17 mouse cellular contexts compared by ENCODE assay signal in the genomic region with DNA sequence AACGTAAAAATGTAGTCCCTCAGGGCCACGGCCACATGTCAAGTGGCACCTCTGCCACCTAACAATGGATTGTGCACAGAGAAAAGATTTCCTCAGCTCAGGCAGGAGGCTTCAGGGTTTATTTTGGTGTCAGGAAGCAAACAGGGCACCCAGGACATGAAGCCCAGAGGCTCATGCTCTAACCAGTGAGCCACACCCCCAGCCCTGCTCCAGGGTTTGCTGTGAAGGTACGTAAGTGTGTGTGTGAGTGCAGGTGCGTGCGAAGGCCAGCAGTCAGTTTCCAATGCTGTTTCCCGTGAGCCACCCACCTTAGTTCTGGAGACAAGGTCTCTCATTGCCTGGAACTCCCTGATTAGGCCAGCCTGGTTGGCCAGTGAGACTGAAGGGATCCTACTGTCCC.
"Had no signal": no experiment of that assay in that cellular context is flagged by ENCODE, and none has a peak within 500 bp of the region (broad histone marks: within the 10 kb centered on the region; RNA-seq: fewer than 3 reads in every experiment).

No protein-coding gene starts in this region.

- H3K27ac ChIP-seq: liver, embryonic 13.5 days; liver, embryonic 15.5 days; lung, embryonic 15.5 days; macrophage; midbrain, embryonic 13.5 days; midbrain, embryonic 15.5 days; neural tube, embryonic 12.5 days; stomach, embryonic 15.5 days; stomach, postnatal 0 days had no signal

- H3K9ac ChIP-seq: liver, embryonic 13.5 days; liver, embryonic 15.5 days; liver, postnatal 0 days; lung, embryonic 15.5 days; midbrain, embryonic 13.5 days; midbrain, embryonic 15.5 days; neural tube, embryonic 12.5 days; stomach, embryonic 15.5 days had no signal

- H3K4me2 ChIP-seq: liver, embryonic 11.5 days; liver, embryonic 13.5 days; liver, embryonic 15.5 days; lung, embryonic 15.5 days; midbrain, embryonic 13.5 days; midbrain, embryonic 15.5 days; neural tube, embryonic 12.5 days; stomach, embryonic 15.5 days had no signal

- H3K4me1 ChIP-seq: liver, embryonic 13.5 days; liver, embryonic 15.5 days; lung, embryonic 15.5 days; midbrain, embryonic 13.5 days; midbrain, embryonic 15.5 days; neural tube, embryonic 12.5 days had no signal

- DNase-seq: liver; liver, embryonic 13.5 days; liver, postnatal 0 days; lung, adult 2 months; lung, postnatal 14 days; lung, postnatal 36 days; right cerebral cortex, postnatal 14 days had no signal

- H3K9me3 ChIP-seq: liver, embryonic 13.5 days; liver, embryonic 15.5 days; lung, embryonic 15.5 days; midbrain, embryonic 13.5 days; midbrain, embryonic 15.5 days; neural tube, embryonic 12.5 days; stomach, embryonic 15.5 days had no signal

- H3K36me3 ChIP-seq: liver, embryonic 13.5 days; liver, embryonic 15.5 days; lung, embryonic 15.5 days; midbrain, embryonic 13.5 days; midbrain, embryonic 15.5 days; neural tube, embryonic 12.5 days; stomach, embryonic 15.5 days had no signal

- H3K4me3 ChIP-seq: liver, embryonic 13.5 days; liver, embryonic 15.5 days; lung, embryonic 15.5 days; midbrain, embryonic 13.5 days; midbrain, embryonic 15.5 days; neural tube, embryonic 12.5 days; stomach, embryonic 15.5 days had no signal

- H3K27me3 ChIP-seq: liver, embryonic 13.5 days; liver, embryonic 15.5 days; lung, embryonic 15.5 days; midbrain, embryonic 13.5 days; midbrain, embryonic 15.5 days; neural tube, embryonic 12.5 days; stomach, embryonic 15.5 days had no signal

- ATAC-seq: liver, postnatal 0 days; lung, postnatal 0 days; midbrain, embryonic 13.5 days; midbrain, embryonic 15.5 days had no signal
